Mouse (Mus musculus): ENCODE measurements around the gene Tgm1. TPM values are rescaled to one million over a fixed set of nuclear protein-coding genes. Genes with fewer than 3 reads are reported as not detected.
"Not testable (repeated sequence)": the region's sequence is repeated elsewhere in the genome, so short reads cannot be mapped to it uniquely, and the experiment has no call there.

The Tgm1 gene
- polyA plus RNA-seq (2016; fragmentation: Nextera tagmentation; extraction: Ambion mirVana): 1.5 and 1.9 TPM in 2 replicates

DNA sequence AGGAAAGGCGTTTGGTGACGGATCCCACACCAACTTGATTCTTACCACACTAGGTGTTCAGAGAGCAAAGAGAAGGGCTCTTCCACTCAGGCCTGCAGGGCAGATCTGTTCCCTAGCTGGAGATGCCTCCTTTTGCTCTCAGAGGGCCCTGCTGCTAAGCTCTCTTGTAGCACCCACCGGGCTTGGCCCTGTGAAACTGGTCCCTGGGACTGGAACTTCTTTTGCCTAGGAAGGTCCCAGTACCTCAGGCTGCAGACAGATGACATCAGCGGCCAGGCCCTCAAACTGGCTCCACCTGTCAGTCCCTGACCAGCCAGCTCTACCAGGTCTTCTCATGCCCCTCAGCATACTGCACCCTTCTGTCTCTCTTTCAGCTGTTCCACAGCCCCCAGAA is at the start of gene Tgm1:
Gene Tgm1 (minus strand): TSS at position 198 of the 394 bp plus-strand sequence.
- Histone ChIP-seq H3K4me1 (peaks cover 20% of the 10 kb centered on the region), H3K36me3 (peaks cover 24% of the 10 kb centered on the region), H3K27ac (no peak within 1 kb of the TSS), H3K27me3 (ENCODE audit: low read depth, poor library complexity, severe bottlenecking) (peaks cover 36% of the 10 kb centered on the region), H3K9me3 (replicated peaks) (no peaks in the 10 kb centered on the region), H3K4me3 (peak within 1 kb of the TSS; percentile 37)
- WGBS: 16% methylated on average over 4 of the region's 4 CpGs
- no peak for DNase-seq (ENCODE audit: low spot score)

DNA sequence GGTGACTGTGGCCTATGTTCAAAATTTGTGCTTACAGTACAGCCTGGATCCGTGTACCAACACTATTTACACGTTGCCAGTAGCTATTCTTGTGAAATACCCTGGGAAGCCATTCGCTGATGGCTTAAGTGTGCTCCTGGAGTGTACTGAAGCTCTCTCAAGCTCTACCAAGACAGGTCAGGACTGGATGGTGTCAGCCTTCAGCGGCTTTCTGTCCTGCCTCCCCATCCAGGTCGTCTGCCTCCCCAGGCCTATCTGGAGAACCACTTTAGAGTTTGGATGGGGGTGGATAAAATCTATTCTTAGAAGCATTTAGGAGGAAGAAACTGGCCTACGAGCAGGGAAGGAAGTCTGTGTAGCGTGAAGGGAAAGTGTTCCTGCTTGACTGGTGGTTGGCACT is 49.4 kb upstream of the Tgm1 start:
- peak overlapping the region; percentile 91; the same call in 1 of the 2 replicates for H3K27ac ChIP-seq
- H3K4me1 ChIP-seq: peaks cover 28% of the 10 kb centered on the region
- DNase-seq (ENCODE audit: low spot score): no peak
- H3K36me3 ChIP-seq: no peaks in the 10 kb centered on the region; the same call in 1 of the 2 replicates
- H3K27me3 ChIP-seq (ENCODE audit: low read depth, poor library complexity, severe bottlenecking): peaks cover 77% of the 10 kb centered on the region
- 70% methylated on average over 7 of the region's 7 CpGs for WGBS
- H3K4me3 ChIP-seq: 0 out of 2 replicates have a peak overlapping the region, but pooled peaks have one; percentile 70
- H3K9me3 ChIP-seq (replicated peaks): no peaks in the 10 kb centered on the region

GRCm38 (mm10) chr14:55762001-55762821 is 48.5 kb upstream of the Tgm1 start:
- H3K27ac ChIP-seq: peak overlapping the region; percentile 91
- H3K36me3 ChIP-seq: no peaks in the 10 kb centered on the region; the same call in 1 of the 2 replicates
- H3K9me3 ChIP-seq (replicated peaks): no peaks in the 10 kb centered on the region
- H3K27me3 ChIP-seq (ENCODE audit: low read depth, poor library complexity, severe bottlenecking): peaks cover 67% of the 10 kb centered on the region
- H3K4me3 ChIP-seq: peak overlapping the region; percentile 70
- peaks cover 19% of the 10 kb centered on the region for H3K4me1 ChIP-seq
- 1% methylated on average over 77 of the region's 77 CpGs for WGBS
- peak; percentile 82 for DNase-seq (ENCODE audit: low spot score)

- no peaks in the 10 kb centered on the region for H3K9me3 ChIP-seq (replicated peaks)
- peaks cover 8% of the 10 kb centered on the region for H3K36me3 ChIP-seq
- H3K27ac ChIP-seq: peak within 1 kb of the TSS; percentile 91
- no peak for DNase-seq (ENCODE audit: low spot score)
- H3K4me3 ChIP-seq: peak within 1 kb of the TSS; percentile 70
- peaks cover 57% of the 10 kb centered on the region for H3K27me3 ChIP-seq (ENCODE audit: low read depth, poor library complexity, severe bottlenecking)
- H3K4me1 ChIP-seq: peaks cover 18% of the 10 kb centered on the region
- 80% methylated on average over 6 of the region's 6 CpGs for WGBS
Observed at GRCm38 (mm10) chr14:55761163-55761562, 47.4 kb upstream of the Tgm1 start, which contains the start of gene Ltb4r2. TSS of gene Ltb4r2 (plus strand) at chr14:55761428.

- H3K4me1 ChIP-seq: peaks cover 18% of the 10 kb centered on the region
- H3K4me3 ChIP-seq: peak overlapping the region; percentile 34
- H3K36me3 ChIP-seq: peaks cover 18% of the 10 kb centered on the region
- H3K27ac ChIP-seq; H3K9me3 ChIP-seq (replicated peaks): not testable (repeated sequence)
- H3K27me3 ChIP-seq (ENCODE audit: low read depth, poor library complexity, severe bottlenecking): peaks cover 47% of the 10 kb centered on the region
- DNase-seq (ENCODE audit: low spot score): peak; percentile 88
- under 1% methylated on average over 6 of the region's 6 CpGs for WGBS
Observed at GRCm38 (mm10) chr14:55760156-55760555, 46.4 kb upstream of the Tgm1 start.

DNA sequence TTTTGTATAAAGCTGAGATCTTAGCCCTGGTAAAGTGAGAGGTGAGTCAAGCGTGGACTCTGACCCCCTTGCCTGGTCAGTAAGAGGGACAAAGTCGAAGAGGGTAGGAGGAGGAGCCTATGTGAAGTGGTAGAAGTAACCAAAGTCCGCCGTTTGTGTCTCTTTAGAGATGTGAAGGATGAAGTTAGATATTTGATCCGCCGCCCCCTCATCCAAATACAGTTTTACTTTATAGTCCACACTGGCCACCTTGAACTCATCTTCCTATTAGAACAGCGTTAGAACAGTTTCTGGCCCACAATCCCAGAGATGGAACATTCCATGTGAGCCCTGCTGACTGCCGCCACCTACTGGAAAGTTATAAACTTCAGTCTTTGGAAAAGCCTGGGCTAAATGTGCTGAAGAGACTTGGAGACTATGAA is 44.6 kb upstream of the Tgm1 start, which contains the start of gene Cideb:
Gene Cideb (minus strand): TSS at position 96 of the 422 bp plus-strand sequence.
- Histone ChIP-seq H3K27ac (no peak within 1 kb of the TSS), H3K36me3 (peaks cover 35% of the 10 kb centered on the region)

DNA sequence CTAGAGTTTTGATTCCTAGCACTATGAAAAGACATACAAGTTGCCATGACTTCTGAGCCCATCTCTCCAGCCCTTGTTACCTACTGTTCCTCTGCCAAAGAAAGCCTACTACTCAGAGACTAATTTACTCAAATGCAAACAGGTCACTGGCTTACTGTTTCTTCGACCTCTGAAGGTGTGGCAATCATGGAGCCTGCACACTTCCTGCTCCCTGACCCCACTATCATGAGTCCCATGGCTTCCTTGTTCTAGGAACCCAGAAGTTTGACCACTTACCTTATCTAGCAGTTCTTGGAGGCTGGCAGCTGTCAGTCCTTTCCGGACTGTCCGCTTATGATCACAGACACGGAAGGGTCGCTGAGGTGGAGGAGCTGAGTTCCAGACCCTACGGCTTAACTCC is 43.8 kb upstream of the Tgm1 start:
- DNase-seq (ENCODE audit: low spot score): no peak
- H3K27me3 ChIP-seq (ENCODE audit: low read depth, poor library complexity, severe bottlenecking): peaks cover 21% of the 10 kb centered on the region
- peaks cover 44% of the 10 kb centered on the region for H3K36me3 ChIP-seq
- WGBS: 88% methylated on average over 6 of the region's 6 CpGs
- no peak overlapping the region for H3K27ac ChIP-seq
- no peak overlapping the region for H3K4me3 ChIP-seq
- H3K4me1 ChIP-seq: peaks cover 15% of the 10 kb centered on the region
- no peaks in the 10 kb centered on the region for H3K9me3 ChIP-seq (replicated peaks)

More for the DNA sequence above, 44.6 kb upstream of the Tgm1 start, which contains the start of gene Cideb:
- no peak for DNase-seq (ENCODE audit: low spot score)
- Histone ChIP-seq H3K27me3 (ENCODE audit: low read depth, poor library complexity, severe bottlenecking) (peaks cover 29% of the 10 kb centered on the region), H3K4me1 (peaks cover 18% of the 10 kb centered on the region), H3K4me3 (no peak within 1 kb of the TSS), H3K9me3 (replicated peaks) (no peaks in the 10 kb centered on the region)
- WGBS: 18% methylated on average over 8 of the region's 8 CpGs

GRCm38 (mm10) chr14:55747051-55747847 is 33.5 kb upstream of the Tgm1 start:
- H3K27ac ChIP-seq: no peak overlapping the region
- WGBS: 92% methylated on average over 10 of the region's 10 CpGs
- H3K4me1 ChIP-seq: peaks cover 31% of the 10 kb centered on the region
- H3K36me3 ChIP-seq: peaks cover 55% of the 10 kb centered on the region
- peak overlapping the region; percentile 94; the same call in 1 of the 2 replicates for H3K4me3 ChIP-seq
- no peak for DNase-seq (ENCODE audit: low spot score)
- H3K9me3 ChIP-seq (replicated peaks): no peaks in the 10 kb centered on the region
- H3K27me3 ChIP-seq (ENCODE audit: low read depth, poor library complexity, severe bottlenecking): no peaks in the 10 kb centered on the region

GRCm38 (mm10) chr14:55745861-55746237 is 32.1 kb upstream of the Tgm1 start:
- WGBS: under 1% methylated on average over 31 of the region's 31 CpGs
- peak overlapping the region; percentile 94 for H3K4me3 ChIP-seq
- no peaks in the 10 kb centered on the region for H3K27me3 ChIP-seq (ENCODE audit: low read depth, poor library complexity, severe bottlenecking)
- no peak for DNase-seq (ENCODE audit: low spot score)
- H3K9me3 ChIP-seq (replicated peaks): no peaks in the 10 kb centered on the region
- peaks cover 49% of the 10 kb centered on the region for H3K36me3 ChIP-seq
- peaks cover 31% of the 10 kb centered on the region for H3K4me1 ChIP-seq
- H3K27ac ChIP-seq: peak overlapping the region; percentile 87

DNA sequence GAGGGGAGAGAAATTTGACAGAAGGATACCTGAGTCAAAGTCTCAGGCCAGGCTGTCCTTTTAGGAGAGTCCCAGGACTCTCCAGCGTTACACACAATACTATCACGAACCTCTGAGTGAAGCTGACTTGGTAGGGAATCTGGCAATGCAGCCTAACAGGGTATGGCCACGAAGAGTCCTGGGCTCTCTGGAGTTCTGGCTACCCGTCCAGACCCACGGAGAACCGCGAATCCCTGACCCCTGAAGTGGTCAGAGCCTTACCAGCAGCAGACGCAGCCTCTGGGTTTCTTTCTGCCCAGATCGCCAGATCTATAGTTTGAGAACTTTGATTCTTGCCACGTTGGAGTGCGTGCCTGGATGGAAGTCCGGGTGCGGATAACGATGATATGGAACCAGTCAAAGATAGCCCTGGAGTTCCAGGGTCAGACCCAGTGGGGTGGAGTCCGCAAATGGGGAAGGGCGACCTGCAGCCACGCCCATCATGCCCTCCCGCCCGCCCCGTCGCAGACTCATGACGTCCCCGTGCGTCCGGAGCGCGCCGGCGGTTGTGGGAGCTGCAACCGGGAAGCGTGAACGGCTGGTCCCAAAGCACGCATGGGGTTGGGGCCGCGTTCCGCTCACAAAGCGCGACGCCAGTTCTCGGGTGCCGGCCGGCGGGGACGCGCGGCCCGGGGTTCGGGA is 31.6 kb upstream of the Tgm1 start, which contains the start of the genes Dhrs1 and Nop9:
Gene Dhrs1 (minus strand): TSS at position 511 of the 681 bp plus-strand sequence.
Gene Nop9 (plus strand): TSS at position 514 of the 681 bp plus-strand sequence.
- H3K9me3 ChIP-seq (replicated peaks): no peaks in the 10 kb centered on the region
- peak; percentile 98 for DNase-seq (ENCODE audit: low spot score)
- no peaks in the 10 kb centered on the region for H3K27me3 ChIP-seq (ENCODE audit: low read depth, poor library complexity, severe bottlenecking)
- peak within 1 kb of the TSS; percentile 87 for H3K27ac ChIP-seq
- H3K4me3 ChIP-seq: peak within 1 kb of the TSS; percentile 94
- H3K36me3 ChIP-seq: peaks cover 49% of the 10 kb centered on the region
- H3K4me1 ChIP-seq: peaks cover 31% of the 10 kb centered on the region
- whole genome bisulfite sequencing: 2% methylated on average over 48 of the region's 48 CpGs

GRCm38 (mm10) chr14:55743711-55744110 is 30.0 kb upstream of the Tgm1 start:
- Histone ChIP-seq H3K27me3 (ENCODE audit: low read depth, poor library complexity, severe bottlenecking) (no peaks in the 10 kb centered on the region), H3K36me3 (peaks cover 48% of the 10 kb centered on the region), H3K4me3 (0 out of 2 replicates have a peak overlapping the region, but pooled peaks have one; percentile 4), H3K9me3 (replicated peaks) (no peaks in the 10 kb centered on the region), H3K4me1 (peaks cover 31% of the 10 kb centered on the region), H3K27ac (no peak overlapping the region)
- WGBS: 24% methylated on average over 10 of the region's 10 CpGs
- DNase-seq (ENCODE audit: low spot score): peak; percentile 91

GRCm38 (mm10) chr14:55737086-55737687 is 23.5 kb upstream of the Tgm1 start:
- H3K36me3 ChIP-seq: peaks cover 32% of the 10 kb centered on the region
- no peaks in the 10 kb centered on the region for H3K4me1 ChIP-seq
- DNase-seq (ENCODE audit: low spot score): no peak
- 90% methylated on average over 9 of the region's 9 CpGs for WGBS
- no peak overlapping the region for H3K4me3 ChIP-seq
- H3K9me3 ChIP-seq (replicated peaks): no peaks in the 10 kb centered on the region
- no peaks in the 10 kb centered on the region for H3K27me3 ChIP-seq (ENCODE audit: low read depth, poor library complexity, severe bottlenecking)
- no peak overlapping the region for H3K27ac ChIP-seq

All from limb, embryonic 10.5 days (tissue).